Mouse (Mus musculus) liver, embryonic 13.5 days (tissue): ENCODE results near the gene Pou5f1. TPM values are rescaled to one million over a fixed set of nuclear protein-coding genes. Genes with fewer than 3 reads are reported as not detected.
"Not testable (repeated sequence)": the region's sequence is repeated elsewhere in the genome, so short reads cannot be mapped to it uniquely, and the experiment has no call there.

Experiments used
- ATAC-seq: fragments of 200-750 bp; cut with Nextera tagmentation; 2 replicates; pipeline ENCODE4 v1.8.0; 2017; ENCODE audit warnings: low read depth, mild to moderate bottlenecking, moderate number of reproducible peaks, moderate library complexity
- DNase-seq: peaks from one replicate; pipeline ENCODE4 v3.0.0; 2022
- H3K27ac ChIP-seq: fragments of 300-500 bp; sonication (generic); 2 replicates; pipeline ENCODE4 v1.5.1; 2015; ENCODE audit warnings: moderate library complexity, mild to moderate bottlenecking, inconsistent platforms
- H3K27me3 ChIP-seq: fragments of 300-500 bp; sonication (generic); 2 replicates; pipeline ENCODE4 v1.6.1; 2015; ENCODE audit warnings: mild to moderate bottlenecking, inconsistent platforms
- H3K36me3 ChIP-seq: fragments of 300-500 bp; sonication (generic); 2 replicates; pipeline ENCODE4 v1.6.1; 2015; ENCODE audit warnings: mild to moderate bottlenecking, inconsistent platforms
- H3K4me1 ChIP-seq: fragments of 300-500 bp; sonication (generic); replicated peaks from 2 replicates; pipeline ENCODE4 v1.6.1; 2015; ENCODE audit warnings: inconsistent platforms
- H3K4me2 ChIP-seq: fragments of 300-500 bp; sonication (generic); 2 replicates; pipeline ENCODE4 v1.6.1; 2015; ENCODE audit warnings: inconsistent platforms, mild to moderate bottlenecking, moderate library complexity
- H3K4me3 ChIP-seq: fragments of 300-500 bp; sonication (generic); replicated peaks from 2 replicates; pipeline ENCODE4 v1.5.1; 2015; ENCODE audit warnings: mild to moderate bottlenecking, inconsistent platforms
- H3K9ac ChIP-seq: fragments of 300-500 bp; sonication (generic); 2 replicates; pipeline ENCODE4 v1.6.1; 2015; ENCODE audit warnings: mild to moderate bottlenecking, inconsistent platforms
- H3K9me3 ChIP-seq: fragments of 300-500 bp; sonication (generic); replicated peaks from 2 replicates; pipeline ENCODE4 v1.6.1; 2016; ENCODE audit warnings: inconsistent platforms
- WGBS: fragments of 180-500 bp; shearing (Covaris S2); methylation state at CpG from one replicate; pipeline ENCODE4 v1.1.7; 2015; ENCODE audit not compliant: insufficient replicate concordance; 5-methylcytosine and 5-hydroxymethylcytosine counted together
- polyA plus RNA-seq: library from polyadenylated mRNA; unstranded; fragments of >200 nt; fragmentation: Nextera tagmentation; extraction: Ambion mirVana; gene quantifications from 2 replicates; pipeline ENCODE4 v1.2.1, GENCODE M21; 2015

Pou5f1 gene
- polyA plus RNA-seq, 1 experiment from 2014 or later, result not detected

GRCm38 (mm10) chr17:35497124-35497523 lies 8.7 kb upstream of the Pou5f1 start:
- H3K4me3 ChIP-seq, result no peak overlapping the region
- H3K4me1 ChIP-seq, result no peaks in the 10 kb centered on the region
- H3K36me3 ChIP-seq, result no peaks in the 10 kb centered on the region
- H3K9ac ChIP-seq, result no peak overlapping the region
- no peaks in the 10 kb centered on the region for H3K9me3 ChIP-seq
- H3K27ac ChIP-seq, result no peak overlapping the region
- no peak for ATAC-seq
- H3K27me3 ChIP-seq, result peaks cover 3% of the 10 kb centered on the region; the same call in 1 of the 2 replicates
- H3K4me2 ChIP-seq, result no peak overlapping the region
- no peak for DNase-seq
- 77% methylated on average over 7 of the region's 7 CpGs for WGBS

- Histone ChIP-seq H3K9me3 (no peaks in the 10 kb centered on the region), H3K36me3 (no peaks in the 10 kb centered on the region), H3K9ac (no peak overlapping the region), H3K4me2 (no peak overlapping the region), H3K27ac (no peak overlapping the region), H3K4me1 (no peaks in the 10 kb centered on the region), H3K27me3 (peaks cover 48% of the 10 kb centered on the region), H3K4me3 (no peak overlapping the region)
- 16% methylated on average over 6 of the region's 6 CpGs for WGBS
- ATAC-seq (no peak), DNase-seq (no peak)
Observed at GRCm38 (mm10) chr17:35502226-35502625, 3.6 kb upstream of the Pou5f1 start.

DNA sequence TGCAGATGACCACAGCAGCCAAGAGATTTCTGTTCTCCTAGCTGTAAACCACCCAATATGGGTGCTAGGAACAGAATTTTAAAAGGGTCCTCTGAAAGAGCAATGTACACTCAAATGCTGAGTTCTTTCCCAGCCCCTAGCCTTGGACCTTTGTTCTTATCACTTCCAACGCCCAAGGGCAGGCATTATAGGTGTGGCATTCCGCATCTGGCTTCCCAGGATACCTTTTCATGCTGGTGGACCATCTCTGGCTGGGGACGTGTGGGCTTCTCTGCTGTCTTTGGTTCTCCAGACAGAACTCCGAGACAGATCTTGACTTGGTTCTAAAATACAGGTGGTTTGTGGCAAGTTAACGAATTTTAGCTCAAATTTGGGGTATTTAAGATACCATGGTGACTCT lies 3.1 kb upstream of the Pou5f1 start:
- ATAC-seq (no peak), DNase-seq (no peak)
- Histone ChIP-seq H3K9ac (no peak overlapping the region), H3K27ac (no peak overlapping the region), H3K4me2 (no peak overlapping the region), H3K4me3 (no peak overlapping the region), H3K4me1 (no peaks in the 10 kb centered on the region), H3K36me3 (no peaks in the 10 kb centered on the region), H3K9me3 (no peaks in the 10 kb centered on the region), H3K27me3 (peaks cover 53% of the 10 kb centered on the region)
- 39% methylated on average over 5 of the region's 5 CpGs for WGBS

- Histone ChIP-seq H3K27me3 (peaks cover 62% of the 10 kb centered on the region), H3K9me3 (no peaks in the 10 kb centered on the region)
Observed at GRCm38 (mm10) chr17:35503849-35504248, 2.0 kb upstream of the Pou5f1 start.

DNA sequence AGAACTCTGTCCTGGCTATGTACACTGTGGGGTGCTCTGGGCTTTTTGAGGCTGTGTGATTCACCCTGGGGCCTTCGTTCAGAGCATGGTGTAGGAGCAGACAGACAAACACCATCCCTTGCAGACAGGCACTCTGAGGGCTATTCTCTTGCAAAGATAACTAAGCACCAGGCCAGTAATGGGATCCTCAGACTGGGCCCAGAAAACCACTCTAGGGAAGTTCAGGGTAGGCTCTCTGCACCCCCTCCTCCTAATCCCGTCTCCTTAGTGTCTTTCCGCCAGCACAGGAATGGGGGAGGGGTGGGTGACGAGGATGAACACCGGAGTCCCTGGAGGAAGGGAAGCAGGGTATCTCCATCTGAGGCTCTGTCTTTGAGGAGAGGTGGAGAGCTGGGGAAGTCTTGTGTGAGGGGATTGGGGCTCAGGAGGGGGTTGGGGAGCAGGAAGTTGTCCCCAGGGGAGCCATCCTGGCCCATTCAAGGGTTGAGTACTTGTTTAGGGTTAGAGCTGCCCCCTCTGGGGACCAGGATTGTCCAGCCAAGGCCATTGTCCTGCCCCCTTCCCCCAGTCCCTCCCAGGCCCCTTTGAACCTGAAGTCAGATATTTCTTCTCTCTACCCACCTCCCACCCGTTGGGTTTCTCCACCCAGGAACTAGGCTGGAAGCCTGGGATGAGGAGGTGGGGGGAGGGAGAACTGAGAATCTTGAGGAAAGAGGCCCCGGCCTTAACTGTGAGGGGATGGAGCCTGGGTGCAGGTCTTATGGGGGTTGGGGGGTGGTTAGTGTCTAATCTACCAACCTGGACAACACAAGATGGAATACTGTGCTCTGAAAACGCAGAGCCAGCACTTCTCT lies 963 bp upstream of the Pou5f1 start:
- H3K36me3 ChIP-seq, result no peaks in the 10 kb centered on the region
- H3K4me1 ChIP-seq, result no peaks in the 10 kb centered on the region
- 16% methylated on average over 8 of the region's 8 CpGs for WGBS
- DNase-seq, result no peak
- no peak overlapping the region for H3K4me2 ChIP-seq
- H3K9me3 ChIP-seq, result no peaks in the 10 kb centered on the region
- H3K27me3 ChIP-seq, result peaks cover 72% of the 10 kb centered on the region
- no peak overlapping the region for H3K27ac ChIP-seq
- H3K4me3 ChIP-seq, result no peak overlapping the region
- ATAC-seq, result no peak
- H3K9ac ChIP-seq, result no peak overlapping the region

More at GRCm38 (mm10) chr17:35503849-35504248, 2.0 kb upstream of the Pou5f1 start:
- no peaks in the 10 kb centered on the region for H3K36me3 ChIP-seq
- ATAC-seq, result no peak
- H3K9ac ChIP-seq, result no peak overlapping the region
- H3K27ac ChIP-seq, result no peak overlapping the region
- no peak overlapping the region for H3K4me3 ChIP-seq
- H3K4me2 ChIP-seq, result no peak overlapping the region
- 30% methylated on average over 5 of the region's 5 CpGs for WGBS
- no peaks in the 10 kb centered on the region for H3K4me1 ChIP-seq
- DNase-seq, result no peak

DNA sequence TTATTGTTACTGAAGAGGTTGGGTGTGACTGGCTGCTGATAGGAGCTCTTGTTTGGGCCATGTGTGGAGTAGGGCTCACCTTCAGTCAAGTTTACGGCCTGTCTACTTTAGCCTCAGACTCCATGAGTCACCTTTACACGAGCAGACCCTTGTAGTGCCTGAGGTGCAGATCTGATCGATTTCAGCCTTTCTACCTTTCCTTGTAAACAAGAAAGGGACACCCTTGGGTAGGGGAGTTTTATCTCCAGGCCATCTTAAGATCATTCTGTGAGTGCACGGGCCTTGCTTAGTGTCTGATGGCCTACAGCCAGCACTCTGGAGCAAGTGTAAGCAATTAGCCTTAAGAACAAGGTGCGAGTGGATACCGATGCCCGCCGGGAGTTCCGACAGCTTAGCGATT lies 1.1 kb downstream of the Pou5f1 start:
- Histone ChIP-seq H3K9me3 (no peaks in the 10 kb centered on the region), H3K4me3 (no peak overlapping the region), H3K4me2 (no peak overlapping the region), H3K36me3 (no peaks in the 10 kb centered on the region), H3K9ac (no peak overlapping the region), H3K27me3 (peaks cover 72% of the 10 kb centered on the region), H3K27ac (no peak overlapping the region), H3K4me1 (no peaks in the 10 kb centered on the region)
- DNase-seq (no peak), ATAC-seq (no peak)
- 20% methylated on average over 10 of the region's 10 CpGs for whole genome bisulfite sequencing

- H3K27ac ChIP-seq, result no peak overlapping the region
- 15% methylated on average over 13 of the region's 13 CpGs for WGBS
- H3K4me3 ChIP-seq, result no peak overlapping the region
- H3K4me1 ChIP-seq, result no peaks in the 10 kb centered on the region
- peaks cover 7% of the 10 kb centered on the region for H3K36me3 ChIP-seq
- H3K9ac ChIP-seq, result no peak overlapping the region
- peaks cover 66% of the 10 kb centered on the region for H3K27me3 ChIP-seq
- H3K4me2 ChIP-seq, result no peak overlapping the region
- no peak for DNase-seq
- no peak for ATAC-seq
- H3K9me3 ChIP-seq, result no peaks in the 10 kb centered on the region
Observed at GRCm38 (mm10) chr17:35507556-35508260, 1.9 kb downstream of the Pou5f1 start.

GRCm38 (mm10) chr17:35508279-35508678 lies 2.5 kb downstream of the Pou5f1 start:
- not testable (repeated sequence) for ATAC-seq, H3K4me1 ChIP-seq, H3K9me3 ChIP-seq, H3K27ac ChIP-seq, H3K4me3 ChIP-seq, H3K9ac ChIP-seq, DNase-seq, H3K4me2 ChIP-seq
- WGBS, result 46% methylated on average over 5 of the region's 5 CpGs
- Histone ChIP-seq H3K36me3 (peaks cover 13% of the 10 kb centered on the region), H3K27me3 (peaks cover 65% of the 10 kb centered on the region)

DNA sequence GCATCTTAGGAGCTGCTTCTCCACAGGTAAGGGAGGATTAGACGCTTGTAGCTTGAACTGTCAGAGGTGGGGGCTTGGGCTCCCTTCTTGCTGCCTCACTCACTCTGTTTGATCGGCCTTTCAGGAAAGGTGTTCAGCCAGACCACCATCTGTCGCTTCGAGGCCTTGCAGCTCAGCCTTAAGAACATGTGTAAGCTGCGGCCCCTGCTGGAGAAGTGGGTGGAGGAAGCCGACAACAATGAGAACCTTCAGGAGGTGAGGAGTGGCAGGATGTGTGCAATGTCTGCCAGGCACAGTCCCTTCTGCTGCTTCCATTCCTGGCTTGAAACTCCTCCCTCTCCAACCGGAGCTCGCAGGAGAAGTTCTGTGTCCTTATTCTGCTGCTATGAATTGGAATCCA lies 3.5 kb downstream of the Pou5f1 start:
- Histone ChIP-seq H3K9ac (no peak overlapping the region), H3K36me3 (peaks cover 23% of the 10 kb centered on the region), H3K4me3 (no peak overlapping the region), H3K27ac (no peak overlapping the region), H3K9me3 (no peaks in the 10 kb centered on the region), H3K4me2 (no peak overlapping the region), H3K4me1 (peaks cover 10% of the 10 kb centered on the region), H3K27me3 (peaks cover 55% of the 10 kb centered on the region)
- DNase-seq, result no peak
- WGBS, result 24% methylated on average over 8 of the region's 8 CpGs
- ATAC-seq, result no peak

DNA sequence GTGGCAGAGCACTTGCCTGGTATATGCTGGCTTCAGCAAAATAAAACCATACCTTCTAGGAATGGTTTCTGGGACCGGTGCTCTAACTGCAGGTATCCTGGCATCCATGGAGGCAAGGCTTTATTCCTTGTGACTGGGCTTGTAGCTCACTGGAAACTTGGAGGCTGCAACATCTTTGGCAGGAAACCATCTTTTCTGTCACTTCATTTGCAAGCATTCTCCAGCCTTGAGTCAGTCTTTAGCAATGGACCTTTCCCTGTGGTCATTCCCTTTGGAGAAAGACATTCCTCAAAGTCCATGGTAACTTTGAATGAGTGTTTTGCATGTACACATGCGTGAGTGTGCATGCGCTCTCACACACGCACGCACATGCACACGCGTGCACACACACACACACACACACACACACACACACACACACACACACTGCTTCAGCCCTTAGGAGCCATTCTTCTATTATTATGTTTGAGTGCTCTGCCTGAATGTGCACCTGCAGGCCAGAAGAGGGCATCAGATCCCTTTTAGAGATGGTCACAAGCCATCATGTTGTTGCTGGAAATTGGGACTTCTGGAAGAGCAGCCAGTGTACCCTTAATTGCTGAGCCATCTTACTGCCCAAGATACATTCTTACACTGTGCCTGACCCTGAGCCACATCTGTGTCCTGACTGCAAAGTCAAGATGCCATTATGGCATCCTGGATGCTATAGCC lies 7.3 kb downstream of the Pou5f1 start:
- DNase-seq (no peak), ATAC-seq (no peak)
- Histone ChIP-seq H3K27ac (no peak overlapping the region), H3K4me2 (no peak overlapping the region), H3K9ac (no peak overlapping the region), H3K4me1 (peaks cover 38% of the 10 kb centered on the region), H3K4me3 (peak overlapping the region; percentile 79; the same call in 1 of the 2 replicates), H3K9me3 (no peaks in the 10 kb centered on the region), H3K27me3 (peaks cover 17% of the 10 kb centered on the region), H3K36me3 (peaks cover 27% of the 10 kb centered on the region)
- 84% methylated on average over 7 of the region's 7 CpGs for WGBS

GRCm38 (mm10) chr17:35513886-35514285 lies 8.1 kb downstream of the Pou5f1 start:
- peak overlapping the region; percentile 89 for H3K4me2 ChIP-seq
- no peak overlapping the region for H3K27ac ChIP-seq
- peak; percentile 68 for DNase-seq
- peaks cover 43% of the 10 kb centered on the region for H3K4me1 ChIP-seq
- peak overlapping the region; percentile 79 for H3K4me3 ChIP-seq
- WGBS, result 7% methylated on average over 2 of the region's 2 CpGs
- no peak for ATAC-seq
- H3K27me3 ChIP-seq, result peaks cover 11% of the 10 kb centered on the region
- H3K9me3 ChIP-seq, result no peaks in the 10 kb centered on the region
- H3K36me3 ChIP-seq, result peaks cover 27% of the 10 kb centered on the region
- H3K9ac ChIP-seq, result 0 out of 2 replicates have a peak overlapping the region, but pooled peaks have one; percentile 2
